Mouse (Mus musculus): ENCODE results near the gene Neu1.
A peak's percentile ranks its signal among the peaks of the same experiment; 100 is the strongest.
"Not testable (repeated sequence)": the region's sequence is repeated elsewhere in the genome, so short reads cannot be mapped to it uniquely, and the experiment has no call there.

Gene Neu1

DNA sequence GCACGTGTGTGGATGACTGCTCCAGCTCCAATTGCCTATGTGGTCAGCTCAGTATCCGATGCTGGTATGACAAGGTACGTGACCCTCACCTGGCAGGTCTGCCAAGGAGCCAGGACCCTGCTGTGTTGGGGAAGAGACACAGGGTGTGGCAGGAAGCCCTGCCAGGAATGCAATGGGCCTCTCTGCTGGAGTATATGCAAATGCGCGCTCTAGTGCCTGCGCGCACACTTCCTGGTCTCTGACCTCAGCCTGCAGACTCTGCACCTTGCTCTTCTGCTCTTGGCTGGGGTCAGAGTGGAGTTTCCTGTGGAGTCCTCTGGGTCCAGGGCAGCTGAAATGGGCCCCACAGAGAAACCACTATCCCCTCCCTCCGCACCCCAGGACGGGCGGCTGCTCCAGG is 20.1 kb upstream of the Neu1 start:
- no peak for DNase-seq

GRCm38 (mm10) chr17:34911945-34912351 is 19.1 kb upstream of the Neu1 start:
- DNase-seq, result peak; percentile 64

GRCm38 (mm10) chr17:34913930-34914665 is 17.0 kb upstream of the Neu1 start, which contains the start of gene Slc44a4:
Slc44a4 (plus strand) TSS chr17:34914466.
- no peak for DNase-seq

GRCm38 (mm10) chr17:34915410-34915831 is 15.6 kb upstream of the Neu1 start:
- DNase-seq, result no peak

GRCm38 (mm10) chr17:34916316-34916715 is 14.7 kb upstream of the Neu1 start:
- DNase-seq, result no peak

DNA sequence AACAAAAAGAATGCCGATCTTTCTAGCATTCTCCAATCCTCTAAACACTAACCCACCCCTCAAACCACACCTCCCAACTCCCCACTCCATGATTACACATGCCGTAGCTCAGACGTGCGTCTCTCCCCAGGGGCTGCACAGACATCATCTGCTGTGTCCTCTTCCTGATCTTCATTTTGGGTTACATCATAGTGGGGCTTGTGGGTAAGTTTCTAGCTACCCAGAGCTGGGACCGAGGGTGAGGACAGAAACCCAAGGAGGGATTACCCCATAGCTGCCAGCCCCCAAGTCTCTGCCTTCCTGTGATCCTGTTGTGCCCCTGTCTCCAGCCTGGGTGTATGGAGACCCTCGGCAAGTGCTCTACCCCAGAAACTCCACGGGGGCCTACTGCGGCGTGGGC is 13.9 kb upstream of the Neu1 start:
- no peak for DNase-seq

GRCm38 (mm10) chr17:34922939-34923338 is 8.1 kb upstream of the Neu1 start:
- no peak for DNase-seq

DNA sequence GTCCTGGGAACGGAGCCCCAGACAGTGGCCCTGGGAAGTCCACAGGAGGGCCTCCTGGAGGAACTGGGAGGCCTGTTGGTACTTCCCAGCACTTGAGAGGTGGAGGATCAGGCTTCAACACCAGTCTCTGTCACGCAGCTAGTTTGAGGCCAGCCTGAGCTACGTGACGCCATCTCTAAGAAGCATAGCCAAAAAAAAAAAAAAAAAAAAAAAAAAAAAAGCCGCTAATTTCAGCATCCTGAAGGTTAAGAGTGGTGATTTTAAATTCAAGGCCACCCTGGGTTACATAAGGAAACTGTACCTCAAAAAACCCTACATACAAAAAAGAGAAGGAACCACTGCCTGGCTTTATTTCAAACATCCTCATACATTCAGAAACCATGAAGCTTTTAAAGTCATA is 6.8 kb upstream of the Neu1 start:
- DNase-seq, result no peak

GRCm38 (mm10) chr17:34927306-34928019 is 3.6 kb upstream of the Neu1 start:
- DNase-seq, result no peak

GRCm38 (mm10) chr17:34928841-34929240 is 2.2 kb upstream of the Neu1 start:
- no peak for DNase-seq

DNA sequence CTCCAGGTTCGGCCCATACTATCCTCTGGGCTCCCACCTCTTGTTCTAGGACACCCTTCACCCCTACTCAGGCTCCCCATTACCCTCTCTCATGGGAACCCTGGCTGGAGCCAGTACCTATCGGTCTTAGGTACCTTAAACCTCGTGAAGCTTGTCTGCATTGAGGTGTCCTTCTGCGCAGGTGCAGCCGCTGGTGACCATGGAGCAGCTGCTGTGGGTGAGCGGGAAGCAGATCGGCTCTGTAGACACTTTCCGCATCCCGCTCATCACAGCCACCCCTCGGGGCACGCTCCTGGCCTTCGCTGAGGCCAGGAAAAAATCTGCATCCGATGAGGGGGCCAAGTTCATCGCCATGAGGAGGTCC is 664 bp downstream of the Neu1 start:
- no peak for DNase-seq

GRCm38 (mm10) chr17:34932287-34932686 is 1.2 kb downstream of the Neu1 start:
- DNase-seq, result no peak

DNA sequence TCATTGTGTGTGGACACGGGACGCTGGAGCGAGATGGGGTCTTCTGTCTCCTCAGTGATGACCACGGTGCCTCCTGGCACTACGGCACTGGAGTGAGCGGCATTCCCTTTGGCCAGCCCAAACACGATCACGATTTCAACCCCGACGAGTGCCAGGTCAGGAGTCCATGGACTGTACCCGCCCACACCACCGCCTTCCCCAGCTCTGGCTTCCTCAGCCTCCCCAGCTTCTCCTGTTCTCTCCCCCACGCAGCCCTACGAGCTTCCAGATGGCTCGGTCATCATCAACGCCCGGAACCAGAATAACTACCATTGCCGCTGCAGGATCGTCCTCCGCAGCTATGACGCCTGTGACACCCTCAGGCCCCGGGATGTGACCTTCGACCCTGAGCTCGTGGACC is 3.0 kb downstream of the Neu1 start:
- DNase-seq, result no peak

DNA sequence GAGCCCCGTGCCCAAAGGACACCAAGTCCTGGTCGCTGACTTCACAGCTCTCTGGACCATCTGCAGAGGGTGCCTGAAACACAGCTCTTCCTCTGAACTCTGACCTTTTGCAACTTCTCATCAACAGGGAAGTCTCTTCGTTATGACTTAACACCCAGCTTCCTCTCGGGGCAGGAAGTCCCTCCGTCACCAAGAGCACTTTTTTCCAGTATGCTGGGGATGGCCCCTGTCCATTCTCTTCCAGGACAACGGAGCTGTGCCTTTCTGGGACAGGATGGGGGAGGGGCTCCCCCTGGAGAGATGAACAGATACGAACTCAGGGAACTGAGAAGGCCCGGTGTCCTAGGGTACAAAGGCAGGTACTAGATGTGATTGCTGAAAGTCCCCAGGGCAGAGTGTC is 3.8 kb downstream of the Neu1 start:
- DNase-seq, result no peak

- DNase-seq, result no peak
Observed at GRCm38 (mm10) chr17:34937960-34938505, 7.0 kb downstream of the Neu1 start.

GRCm38 (mm10) chr17:34941344-34942041 is 10.4 kb downstream of the Neu1 start:
- DNase-seq, result no peak

DNA sequence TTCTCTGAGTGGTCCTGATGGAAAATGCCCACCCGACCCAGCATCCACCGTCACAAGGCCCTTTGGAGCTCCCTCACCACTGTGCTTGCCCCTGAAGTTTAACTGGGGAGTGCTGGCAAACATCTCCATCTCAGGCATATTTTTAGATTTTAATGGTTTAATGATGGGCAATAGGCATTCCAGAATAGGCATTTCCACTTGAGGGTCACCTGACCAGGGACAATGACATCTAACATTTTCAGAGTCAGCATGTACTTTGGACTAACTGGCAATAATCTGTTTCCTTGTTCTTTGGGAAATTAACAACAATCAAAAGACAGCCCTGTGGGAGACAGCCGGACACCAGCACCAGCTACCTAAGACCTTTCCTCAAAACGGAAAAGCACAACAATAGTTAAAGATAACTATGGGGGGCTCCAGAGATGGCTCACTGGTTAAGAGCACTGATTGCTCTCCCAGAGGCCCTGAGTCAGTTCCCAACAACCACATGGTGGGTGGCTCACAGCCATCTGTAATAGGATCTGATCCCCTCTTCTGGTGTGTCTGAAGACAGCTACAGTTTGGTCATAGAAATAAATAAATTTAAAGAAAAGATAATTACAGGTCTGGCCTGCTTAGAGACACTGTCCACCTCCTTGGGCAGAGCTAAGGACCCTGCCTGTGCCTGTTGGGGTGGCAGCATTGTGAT is 12.2 kb downstream of the Neu1 start:
- DNase-seq, result no peak

- DNase-seq, result no peak
Observed at GRCm38 (mm10) chr17:34944362-34944761, 13.3 kb downstream of the Neu1 start.

- no peak for DNase-seq
Observed at GRCm38 (mm10) chr17:34946486-34947140, 15.6 kb downstream of the Neu1 start.

GRCm38 (mm10) chr17:34947606-34948005 is 16.6 kb downstream of the Neu1 start:
- no peak for DNase-seq

GRCm38 (mm10) chr17:34948721-34949552 is 17.9 kb downstream of the Neu1 start:
- DNase-seq, result not testable (repeated sequence)
